Mouse (Mus musculus) limb, embryonic 11.5 days (tissue): ENCODE results near the gene Prkg1. TPM values are rescaled to one million over a fixed set of nuclear protein-coding genes. Genes with fewer than 3 reads are reported as not detected.
A peak's percentile ranks its signal among the peaks of the same experiment; 100 is the strongest.
"Not testable (repeated sequence)": the region's sequence is repeated elsewhere in the genome, so short reads cannot be mapped to it uniquely, and the experiment has no call there.

ENCODE experiments used
- ATAC-seq: fragments of 200-750 bp; cut with Nextera tagmentation; 2 replicates; pipeline ENCODE4 v1.8.0; 2017; ENCODE audit warnings: low read depth; ENCODE audit not compliant: insufficient number of reproducible peaks, low FRiP score, low TSS enrichment
- DNase-seq: peaks from one replicate; pipeline ENCODE4 v3.0.0-alpha.2; 2015; ENCODE audit warnings: low spot score
- H3K27ac ChIP-seq: fragments of 300-500 bp; sonication (generic); replicated peaks from 2 replicates; pipeline ENCODE4 v1.5.1; 2014; ENCODE audit warnings: low read depth, mild to moderate bottlenecking, low read length
- H3K27me3 ChIP-seq: fragments of 300-500 bp; sonication (generic); 2 replicates; pipeline ENCODE4 v1.6.1; 2014; ENCODE audit warnings: mild to moderate bottlenecking, low read length, mixed read lengths; ENCODE audit not compliant: control insufficient read depth, insufficient read depth
- H3K36me3 ChIP-seq: fragments of 300-500 bp; sonication (generic); 2 replicates; pipeline ENCODE4 v1.6.1; 2014; ENCODE audit warnings: mild to moderate bottlenecking, low read length, moderate library complexity, mixed read lengths; ENCODE audit not compliant: control insufficient read depth, insufficient read depth
- H3K4me1 ChIP-seq: fragments of 300-500 bp; sonication (generic); 2 replicates; pipeline ENCODE4 v1.6.1; 2014; ENCODE audit warnings: low read length, mixed read lengths; ENCODE audit not compliant: control insufficient read depth, insufficient read depth
- H3K4me2 ChIP-seq: fragments of 300-500 bp; sonication (generic); 2 replicates; pipeline ENCODE4 v1.6.1; 2014; ENCODE audit warnings: low read depth, mild to moderate bottlenecking, moderate library complexity; ENCODE audit not compliant: severe bottlenecking
- H3K4me3 ChIP-seq: fragments of 300-500 bp; sonication (generic); 2 replicates; pipeline ENCODE4 v1.5.1; 2014; ENCODE audit warnings: low read depth, low read length
- H3K9ac ChIP-seq: fragments of 300-500 bp; sonication (generic); 2 replicates; pipeline ENCODE4 v1.6.1; 2014; ENCODE audit warnings: mild to moderate bottlenecking, low read length
- H3K9me3 ChIP-seq: fragments of 300-500 bp; sonication (generic); 2 replicates; pipeline ENCODE4 v1.6.1; 2016; ENCODE audit warnings: low read length; ENCODE audit not compliant: control insufficient read depth
- WGBS: fragments of 180-500 bp; shearing (Covaris S2); extraction: QIAGEN DNeasy Blood & Tissue Kit; methylation state at CpG from one replicate; pipeline ENCODE4 v1.1.7; 2014; 5-methylcytosine and 5-hydroxymethylcytosine counted together
- polyA plus RNA-seq: library from polyadenylated mRNA; unstranded; fragments of >200 nt; fragmentation: Nextera tagmentation; extraction: Ambion mirVana; gene quantifications from 2 replicates; pipeline ENCODE4 v1.2.1, GENCODE M21; 2014

The Prkg1 gene
- polyA plus RNA-seq, 1 experiment from 2014 or later: 2.1 TPM

GRCm38 (mm10) chr19:31362051-31362450 lies 402.8 kb downstream of the Prkg1 start:
- no peak for ATAC-seq

GRCm38 (mm10) chr19:31361575-31361974 lies 403.3 kb downstream of the Prkg1 start:
- 66% methylated on average over 5 of the region's 5 CpGs for WGBS
- Histone ChIP-seq H3K36me3 (no peaks in the 10 kb centered on the region), H3K4me1 (no peaks in the 10 kb centered on the region), H3K27ac (no peak overlapping the region), H3K9ac (no peak overlapping the region), H3K4me2 (no peak overlapping the region), H3K4me3 (no peak overlapping the region), H3K27me3 (no peaks in the 10 kb centered on the region), H3K9me3 (no peaks in the 10 kb centered on the region)
- DNase-seq (no peak), ATAC-seq (no peak)

More at GRCm38 (mm10) chr19:31362051-31362450, 402.8 kb downstream of the Prkg1 start:
- Histone ChIP-seq H3K4me3 (no peak overlapping the region), H3K36me3 (no peaks in the 10 kb centered on the region), H3K27me3 (no peaks in the 10 kb centered on the region), H3K9me3 (no peaks in the 10 kb centered on the region), H3K27ac (no peak overlapping the region), H3K4me1 (no peaks in the 10 kb centered on the region), H3K9ac (no peak overlapping the region), H3K4me2 (no peak overlapping the region)
- 80% methylated on average over 4 of the region's 4 CpGs for WGBS
- DNase-seq: no peak

DNA sequence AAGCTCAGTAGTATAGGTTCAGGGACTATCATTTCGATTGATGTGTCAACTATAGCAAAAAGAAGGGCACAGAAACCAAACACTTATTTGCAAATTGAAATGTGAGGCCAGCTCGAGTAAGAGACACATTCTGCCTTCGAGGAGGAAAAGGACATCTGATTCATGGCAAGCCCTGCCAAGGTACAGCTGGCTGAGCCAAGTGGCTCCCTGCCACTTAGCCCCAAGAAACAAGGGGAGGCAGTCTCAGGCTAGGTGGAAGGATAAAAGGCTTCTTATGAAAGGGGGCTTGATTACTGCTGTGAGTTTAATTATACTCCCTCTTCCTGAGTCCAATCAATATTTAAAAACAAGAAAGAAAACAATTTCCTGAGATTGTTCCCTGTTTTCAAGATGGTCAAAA lies 403.7 kb downstream of the Prkg1 start:
- WGBS: 67% methylated on average over 3 of the region's 3 CpGs
- Histone ChIP-seq H3K4me1 (no peaks in the 10 kb centered on the region), H3K27ac (no peak overlapping the region), H3K4me2 (no peak overlapping the region), H3K27me3 (no peaks in the 10 kb centered on the region), H3K4me3 (no peak overlapping the region), H3K9me3 (no peaks in the 10 kb centered on the region), H3K9ac (no peak overlapping the region), H3K36me3 (no peaks in the 10 kb centered on the region)
- ATAC-seq (no peak), DNase-seq (no peak)

- Histone ChIP-seq H3K9me3 (no peaks in the 10 kb centered on the region), H3K36me3 (no peaks in the 10 kb centered on the region), H3K27ac (no peak overlapping the region), H3K4me2 (no peak overlapping the region), H3K4me3 (no peak overlapping the region), H3K9ac (no peak overlapping the region), H3K27me3 (no peaks in the 10 kb centered on the region), H3K4me1 (no peaks in the 10 kb centered on the region)
- no peak for ATAC-seq
- WGBS: 76% methylated on average over 1 of the region's 1 CpGs
- no peak for DNase-seq
Observed at GRCm38 (mm10) chr19:31354959-31355358, 409.9 kb downstream of the Prkg1 start.

GRCm38 (mm10) chr19:31352784-31353183 lies 412.0 kb downstream of the Prkg1 start:
- not testable (repeated sequence) for ATAC-seq, H3K4me2 ChIP-seq, H3K4me1 ChIP-seq, DNase-seq, H3K27ac ChIP-seq, H3K9ac ChIP-seq, H3K27me3 ChIP-seq, H3K36me3 ChIP-seq, H3K9me3 ChIP-seq, H3K4me3 ChIP-seq

DNA sequence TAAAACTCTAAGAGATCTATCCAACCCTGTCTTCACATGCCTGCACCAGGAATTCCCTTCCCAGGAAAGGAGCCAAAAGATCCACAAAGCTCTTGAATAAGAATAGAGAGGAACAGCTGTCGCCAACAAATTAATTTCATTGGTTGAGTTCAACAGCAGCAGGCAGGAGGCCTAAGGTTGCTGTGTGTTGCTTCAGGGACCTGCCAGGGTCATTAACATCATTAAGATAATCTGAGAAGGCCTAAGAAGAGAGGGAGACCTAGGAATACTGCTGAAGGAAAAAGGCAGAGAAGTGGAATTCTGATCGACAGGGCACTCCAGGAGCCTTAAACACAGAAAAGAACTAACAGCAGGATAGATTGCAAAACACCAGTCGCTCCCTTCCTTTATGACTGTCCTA lies 413.0 kb downstream of the Prkg1 start:
- Histone ChIP-seq H3K4me1 (no peaks in the 10 kb centered on the region), H3K4me3 (no peak overlapping the region), H3K9ac (no peak overlapping the region), H3K36me3 (no peaks in the 10 kb centered on the region), H3K27ac (no peak overlapping the region), H3K27me3 (no peaks in the 10 kb centered on the region), H3K9me3 (no peaks in the 10 kb centered on the region), H3K4me2 (no peak overlapping the region)
- WGBS: 61% methylated on average over 3 of the region's 3 CpGs
- ATAC-seq (no peak), DNase-seq (no peak)

- Histone ChIP-seq H3K4me1 (no peaks in the 10 kb centered on the region; the same call in 1 of the 2 replicates), H3K9me3 (no peaks in the 10 kb centered on the region), H3K9ac (no peak overlapping the region), H3K36me3 (no peaks in the 10 kb centered on the region), H3K27me3 (no peaks in the 10 kb centered on the region), H3K4me2 (no peak overlapping the region), H3K27ac (no peak overlapping the region), H3K4me3 (no peak overlapping the region)
- DNase-seq (peak; percentile 67), ATAC-seq (no peak)
- WGBS: 26% methylated on average over 4 of the region's 4 CpGs
Observed at GRCm38 (mm10) chr19:31342150-31342549, 422.7 kb downstream of the Prkg1 start.

DNA sequence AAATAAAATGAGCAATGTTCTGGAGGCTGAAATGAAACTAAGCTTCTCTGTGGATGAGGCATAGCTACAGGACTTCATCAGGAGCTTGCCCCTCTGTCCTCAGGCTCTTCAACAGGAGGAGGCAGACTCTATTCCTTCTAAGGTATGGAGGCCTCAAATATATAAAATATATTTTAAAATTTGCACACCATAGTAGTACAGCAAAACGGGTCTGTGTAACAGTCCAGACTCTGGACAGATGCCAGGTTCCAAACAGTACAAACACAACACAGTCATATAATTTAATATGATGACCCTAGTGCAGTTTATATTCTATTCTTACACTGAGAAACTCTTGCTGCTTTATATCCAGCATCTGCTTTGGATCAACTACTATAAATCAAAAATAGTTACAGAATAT lies 423.9 kb downstream of the Prkg1 start:
- DNase-seq (no peak), ATAC-seq (no peak)
- Histone ChIP-seq H3K9me3 (no peaks in the 10 kb centered on the region), H3K9ac (no peak overlapping the region), H3K4me1 (no peaks in the 10 kb centered on the region; the same call in 1 of the 2 replicates), H3K27me3 (no peaks in the 10 kb centered on the region), H3K36me3 (no peaks in the 10 kb centered on the region), H3K27ac (no peak overlapping the region), H3K4me3 (no peak overlapping the region), H3K4me2 (no peak overlapping the region)
- 69% methylated on average over 1 of the region's 1 CpGs for WGBS

DNA sequence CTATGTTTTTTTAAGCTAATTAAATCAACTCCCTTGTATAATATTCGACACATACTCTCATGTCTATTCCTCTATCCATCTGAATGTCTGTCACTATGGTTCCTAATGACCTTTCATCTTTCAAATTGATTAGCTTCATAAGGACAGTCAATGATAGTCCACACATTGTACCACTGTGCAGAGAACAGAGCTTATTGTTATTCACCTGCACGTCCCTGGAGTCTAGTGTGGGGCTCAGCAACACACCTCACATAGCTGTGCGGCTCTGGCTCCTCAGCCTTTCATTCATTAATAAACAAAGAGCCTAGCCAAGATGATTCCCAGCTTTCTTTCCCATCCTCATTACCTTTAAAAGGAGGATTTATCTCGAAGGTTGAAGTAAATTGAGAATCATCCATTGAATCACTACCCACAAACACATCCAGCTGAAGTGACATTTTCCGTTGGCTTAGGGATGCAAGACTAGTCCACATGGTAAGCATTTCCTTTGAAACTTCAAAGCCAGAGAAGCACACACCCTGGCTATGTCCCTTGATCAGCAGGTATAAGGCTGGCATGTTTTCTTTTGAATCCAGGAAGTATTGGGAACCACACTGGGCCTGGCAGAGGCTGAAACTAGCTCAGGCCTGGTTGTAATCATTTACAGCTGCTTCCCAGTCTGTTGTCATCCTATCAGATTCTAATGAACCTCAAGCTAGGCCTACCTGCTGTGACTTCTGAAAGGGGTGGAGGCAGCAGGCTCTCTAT lies 426.3 kb downstream of the Prkg1 start:
- WGBS: 59% methylated on average over 5 of the region's 5 CpGs
- no peak overlapping the region for H3K27ac ChIP-seq
- H3K36me3 ChIP-seq: no peaks in the 10 kb centered on the region

More for the DNA sequence above, 426.3 kb downstream of the Prkg1 start:
- no peak overlapping the region for H3K4me3 ChIP-seq
- no peaks in the 10 kb centered on the region for H3K27me3 ChIP-seq
- ATAC-seq (no peak), DNase-seq (peak; percentile 28)
- H3K4me2 ChIP-seq: no peak overlapping the region
- H3K4me1 ChIP-seq: no peaks in the 10 kb centered on the region; the same call in 1 of the 2 replicates
- no peak overlapping the region for H3K9ac ChIP-seq
- H3K9me3 ChIP-seq: no peaks in the 10 kb centered on the region
